In the genomic region with DNA sequence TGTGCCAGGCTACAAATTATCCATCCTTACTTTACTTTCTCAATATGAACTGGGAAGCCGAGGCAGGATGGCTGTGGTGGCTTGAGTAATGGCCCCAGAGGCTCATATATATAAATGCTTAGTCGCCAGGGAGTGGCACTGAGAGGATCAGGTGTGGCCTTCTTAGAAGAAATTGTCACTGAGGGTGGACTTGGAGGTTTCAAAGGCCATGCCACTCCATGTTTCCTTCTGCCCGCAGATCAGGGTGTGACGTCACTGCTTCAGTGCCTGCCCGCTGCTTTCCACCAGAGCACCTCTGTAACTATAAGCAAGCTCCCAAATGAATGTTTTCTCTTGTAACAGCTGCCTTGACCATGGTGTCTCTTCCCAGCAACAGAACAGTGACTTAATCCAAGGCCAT, we compare ENCODE assay signal across 14 mouse cellular contexts.
"Had no signal": no experiment of that assay in that cellular context is flagged by ENCODE, and none has a peak within 500 bp of the region (broad histone marks: within the 10 kb centered on the region; RNA-seq: fewer than 3 reads in every experiment).

No protein-coding gene starts in this region.

- H3K27ac ChIP-seq: kidney, embryonic 15.5 days; limb, embryonic 15.5 days; liver, embryonic 14.5 days; neural tube, embryonic 12.5 days had no signal

- H3K9ac ChIP-seq: kidney, embryonic 15.5 days; limb, embryonic 15.5 days; liver, embryonic 14.5 days; neural tube, embryonic 12.5 days had no signal

- H3K9me3 ChIP-seq: kidney, embryonic 15.5 days; limb, embryonic 15.5 days; neural tube, embryonic 12.5 days had no signal

- H3K4me2 ChIP-seq: kidney, embryonic 15.5 days; limb, embryonic 15.5 days; neural tube, embryonic 12.5 days had no signal

- H3K4me3 ChIP-seq: kidney, embryonic 15.5 days; limb, embryonic 15.5 days; neural tube, embryonic 12.5 days had no signal

- H3K4me1 ChIP-seq: neural tube, embryonic 12.5 days had no signal

- DNase-seq: kidney, adult 18-20 months; layer of hippocampus, adult 9-11 months; layer of hippocampus, postnatal 36 days; lung, adult 18-20 months; midbrain, embryonic 14.5 days; retina, postnatal 1 day; right cerebral cortex, postnatal 4 days; spleen, adult 18-20 months; thymus, adult 18-20 months; thymus, postnatal 14 days had no signal

- H3K27me3 ChIP-seq: kidney, embryonic 15.5 days; limb, embryonic 15.5 days; neural tube, embryonic 12.5 days had no signal
